Mouse (Mus musculus): ENCODE measurements around the gene Isoc2a.

Isoc2a gene

DNA sequence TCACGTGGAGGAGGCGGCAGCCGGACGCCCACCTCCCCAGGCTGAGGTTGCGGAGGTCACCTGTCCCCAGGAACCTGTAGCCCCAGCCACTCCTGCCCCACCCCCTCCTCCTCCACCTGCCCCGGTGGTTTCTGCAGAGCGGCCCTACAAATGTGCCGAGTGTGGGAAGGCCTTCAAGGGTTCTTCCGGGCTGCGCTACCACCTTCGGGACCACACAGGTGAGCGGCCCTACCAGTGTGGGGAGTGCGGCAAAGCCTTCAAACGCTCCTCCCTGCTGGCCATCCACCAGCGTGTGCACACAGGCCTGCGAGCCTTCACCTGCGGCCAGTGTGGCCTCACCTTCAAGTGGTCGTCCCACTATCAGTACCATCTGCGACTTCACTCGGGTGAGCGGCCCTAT, 43.0 kb downstream of the Isoc2a start:
- no peak for DNase-seq

- DNase-seq, result no peak
Observed at GRCm38 (mm10) chr7:4920496-4920895, 43.5 kb downstream of the Isoc2a start.

DNA sequence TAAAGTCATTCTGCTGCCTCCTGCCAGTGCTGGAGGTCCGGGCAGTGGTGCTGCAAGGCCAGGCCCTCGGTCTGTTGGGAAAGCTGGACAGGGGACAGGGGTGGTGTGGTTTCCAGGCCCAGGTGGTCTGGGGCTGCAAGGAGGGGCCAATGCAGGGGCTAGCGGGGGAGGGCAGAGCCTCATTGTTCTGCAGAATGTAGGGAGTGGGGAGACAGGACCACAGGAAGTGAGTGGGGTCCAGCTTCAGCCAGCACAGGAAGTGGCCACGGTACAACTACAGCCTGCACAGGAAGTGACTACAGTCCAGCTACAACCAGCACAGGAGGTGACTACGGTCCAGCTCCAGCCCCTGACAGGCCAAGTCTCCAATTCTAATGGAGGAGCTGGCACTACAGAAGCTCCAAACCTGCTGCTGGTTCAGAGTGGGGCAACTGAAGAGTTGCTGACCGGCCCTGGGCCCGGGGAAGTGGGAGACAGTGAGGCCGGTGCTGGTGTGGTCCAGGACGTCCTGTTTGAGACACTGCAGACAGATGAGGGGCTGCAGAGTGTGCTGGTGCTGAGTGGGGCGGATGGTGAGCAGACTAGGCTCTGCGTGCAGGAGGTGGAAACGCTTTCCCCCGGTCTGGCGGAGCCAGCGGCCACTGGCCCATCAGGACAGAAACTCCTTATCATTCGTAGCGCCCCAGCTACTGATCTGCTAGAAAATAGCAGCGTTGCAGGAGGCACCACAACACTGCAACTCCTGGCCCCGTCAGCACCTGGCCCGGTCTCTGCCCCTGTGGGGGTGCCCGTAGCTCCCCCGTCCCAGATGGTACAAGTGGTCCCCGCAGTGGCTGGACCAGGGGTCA, 44.2 kb downstream of the Isoc2a start:
- DNase-seq, result peak; percentile 54

GRCm38 (mm10) chr7:4921824-4922482, 45.0 kb downstream of the Isoc2a start, which contains the start of gene Nat14:
Nat14 (plus strand) TSS chr7:4922028.
- no peak for DNase-seq

DNA sequence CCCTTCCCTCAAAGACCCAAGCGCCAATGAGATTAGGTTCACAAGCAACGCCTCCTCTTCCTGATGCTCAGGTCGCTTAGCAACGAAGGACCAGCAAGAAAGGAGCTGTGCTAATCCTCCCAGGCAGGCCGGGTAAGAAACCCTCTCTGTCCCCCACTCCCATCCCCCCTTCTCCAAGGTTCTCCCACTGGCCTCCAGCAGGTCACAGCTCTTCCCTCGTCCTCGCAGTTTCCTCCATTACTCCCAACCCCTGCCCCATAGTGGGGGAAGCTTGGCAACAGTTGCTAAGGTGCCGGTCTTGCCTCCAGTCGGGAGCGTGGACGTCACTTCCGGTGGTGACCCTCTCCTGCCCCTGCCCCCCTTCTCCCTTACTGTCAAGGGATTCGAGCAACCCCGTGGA, 45.6 kb downstream of the Isoc2a start:
- DNase-seq, result peak; percentile 87

DNA sequence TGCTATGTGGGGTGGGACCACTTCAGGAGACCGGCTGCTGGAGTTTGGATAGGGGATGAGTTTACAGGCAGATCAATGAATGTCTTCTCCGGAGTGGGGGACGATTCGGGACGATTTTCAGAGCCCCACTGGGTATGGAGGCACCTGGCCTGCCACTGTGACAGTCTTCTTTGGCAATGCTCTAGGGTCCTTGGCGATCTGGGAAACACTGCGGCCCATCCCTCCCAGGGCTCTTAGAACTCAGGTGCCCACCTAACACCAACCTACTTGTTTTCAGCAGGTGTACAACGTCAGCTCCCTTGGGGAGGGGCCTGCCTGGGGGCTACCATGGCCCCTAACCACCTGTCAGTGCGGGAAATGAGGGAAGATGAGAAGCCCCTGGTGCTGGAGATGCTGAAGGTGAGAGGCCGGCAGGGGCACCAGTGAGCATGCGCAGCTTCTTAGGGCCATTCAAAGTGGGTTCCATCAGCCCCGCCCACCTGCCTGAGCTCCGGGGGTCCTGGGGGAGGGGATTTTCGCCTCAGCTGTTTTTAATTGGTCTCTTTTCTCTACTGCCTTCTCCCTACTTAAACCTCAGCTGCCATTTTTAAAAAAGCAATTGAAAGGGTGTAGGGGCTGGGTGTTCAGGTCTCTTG, 46.1 kb downstream of the Isoc2a start:
- DNase-seq, result peak; percentile 73

DNA sequence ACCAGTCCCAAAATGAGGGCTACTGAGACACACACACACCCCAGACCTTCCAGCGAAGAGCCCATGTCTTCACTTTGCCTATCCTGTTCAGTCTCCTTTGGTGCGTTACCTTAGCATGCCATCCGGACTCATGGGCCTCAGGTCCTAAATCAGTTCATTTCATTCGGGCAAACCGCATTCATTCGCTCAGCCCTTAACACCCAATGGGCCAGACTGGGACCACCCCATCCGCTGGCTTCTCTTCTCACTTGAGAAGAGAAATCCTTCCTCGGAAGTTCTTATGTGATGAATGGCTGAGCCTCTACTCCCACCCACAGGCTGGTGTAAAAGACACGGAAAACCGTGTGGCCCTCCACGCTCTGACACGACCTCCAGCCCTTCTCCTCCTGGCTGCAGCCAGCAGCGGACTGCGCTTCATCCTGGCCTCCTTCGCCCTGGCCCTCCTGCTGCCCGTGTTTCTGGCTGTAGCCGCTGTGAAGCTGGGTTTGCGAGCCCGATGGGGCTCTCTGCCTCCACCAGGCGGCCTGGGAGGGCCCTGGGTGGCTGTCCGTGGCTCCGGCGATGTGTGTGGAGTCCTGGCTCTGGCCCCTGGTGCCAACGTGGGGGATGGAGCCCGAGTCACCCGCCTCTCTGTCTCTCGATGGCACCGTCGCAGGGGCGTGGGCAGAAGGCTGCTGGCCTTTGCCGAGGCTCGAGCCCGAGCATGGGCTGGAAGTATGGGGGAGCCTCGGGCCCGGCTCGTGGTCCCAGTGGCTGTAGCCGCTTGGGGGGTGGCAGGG, 46.8 kb downstream of the Isoc2a start:
- DNase-seq, result peak; percentile 71

DNA sequence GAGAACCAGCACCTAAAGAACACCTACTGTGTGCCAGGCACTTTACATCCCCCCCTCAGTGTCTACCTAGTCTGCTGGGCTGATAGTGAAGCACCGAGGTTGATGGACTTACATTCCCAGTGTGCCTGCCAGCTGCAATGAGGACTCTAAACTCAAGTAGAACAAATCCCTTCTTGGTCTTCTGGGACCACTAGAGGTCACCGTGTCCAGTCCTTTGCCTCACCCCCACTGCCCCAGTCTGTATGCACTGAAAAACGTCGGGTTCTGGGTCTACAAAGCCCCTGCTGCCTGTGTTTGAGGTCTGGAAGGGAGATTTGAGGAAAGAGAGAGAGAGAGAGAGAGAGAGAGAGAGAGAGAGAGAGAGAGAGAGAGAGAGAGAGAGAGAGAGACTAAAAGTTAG, 47.5 kb downstream of the Isoc2a start:
- DNase-seq, result no peak

DNA sequence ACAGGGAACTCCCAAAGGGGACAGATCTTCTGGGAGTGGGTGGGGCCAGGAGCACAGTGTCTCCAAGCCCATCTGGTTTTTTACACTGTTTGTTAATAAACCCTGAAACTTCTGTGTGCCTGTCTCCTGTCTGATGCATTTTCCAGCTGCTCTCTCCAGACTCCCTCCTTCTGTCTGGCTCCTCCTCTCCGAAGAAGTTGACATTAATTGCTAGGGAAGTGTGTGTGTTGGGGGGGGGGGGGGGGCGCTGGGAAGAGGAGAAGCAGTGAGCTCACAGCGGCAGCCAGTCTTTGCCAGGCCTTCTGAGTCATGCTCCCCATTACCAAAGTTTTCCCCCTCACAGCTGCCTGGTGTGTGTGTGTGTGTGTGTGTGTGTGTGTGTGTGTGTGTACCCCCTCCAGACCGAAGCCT, 47.9 kb downstream of the Isoc2a start:
- DNase-seq, result peak; percentile 57

DNA sequence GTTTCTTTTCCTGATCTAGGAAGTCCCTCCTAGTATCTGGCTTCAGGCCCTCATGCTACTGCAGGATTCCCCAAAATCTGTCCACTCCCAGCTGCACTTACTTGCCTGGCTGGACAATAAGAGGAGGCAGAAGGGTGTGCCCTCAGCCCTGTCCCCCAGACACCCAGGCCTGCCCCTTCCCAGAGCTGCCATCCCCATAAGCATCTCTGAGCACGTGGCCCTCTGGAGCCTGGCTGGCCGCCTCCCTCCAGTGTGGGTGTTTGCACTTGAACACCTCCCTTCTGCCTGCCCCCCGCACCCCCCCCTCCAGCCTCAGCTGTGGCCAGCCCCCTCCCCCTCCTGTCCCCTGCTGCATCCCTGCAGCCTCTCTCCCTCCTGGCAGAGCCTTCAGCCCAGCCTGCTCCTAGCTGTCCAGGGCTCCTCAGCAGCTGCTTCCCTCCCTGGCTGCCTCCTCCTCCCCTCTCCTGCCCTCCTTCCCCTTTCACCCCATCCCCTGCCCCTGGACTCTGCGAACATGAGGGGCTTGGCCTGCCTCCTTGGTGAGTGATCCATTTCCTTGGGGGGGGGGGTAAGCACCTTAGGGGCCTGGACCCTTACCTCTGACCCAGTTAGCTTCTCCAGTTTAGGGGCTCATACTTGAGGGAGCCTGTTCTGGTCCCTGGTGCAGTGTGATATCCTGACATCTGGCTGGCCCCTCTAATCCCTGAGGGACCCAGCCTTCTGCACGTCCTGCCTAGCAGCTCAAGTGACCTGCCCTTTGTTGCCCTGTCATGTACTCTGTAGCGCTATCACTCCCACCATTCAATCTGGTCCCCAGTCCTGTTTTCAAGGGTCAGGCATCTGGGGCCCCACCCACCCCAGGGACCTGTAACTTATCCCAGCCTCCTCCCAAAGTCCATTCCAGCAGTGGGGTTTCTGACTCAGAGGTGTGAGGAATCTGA, 48.8 kb downstream of the Isoc2a start, which contains the start of gene Ssc5d:
Ssc5d (plus strand) TSS at position 345 of the 941 bp plus-strand sequence.
- DNase-seq, result peak; percentile 74

DNA sequence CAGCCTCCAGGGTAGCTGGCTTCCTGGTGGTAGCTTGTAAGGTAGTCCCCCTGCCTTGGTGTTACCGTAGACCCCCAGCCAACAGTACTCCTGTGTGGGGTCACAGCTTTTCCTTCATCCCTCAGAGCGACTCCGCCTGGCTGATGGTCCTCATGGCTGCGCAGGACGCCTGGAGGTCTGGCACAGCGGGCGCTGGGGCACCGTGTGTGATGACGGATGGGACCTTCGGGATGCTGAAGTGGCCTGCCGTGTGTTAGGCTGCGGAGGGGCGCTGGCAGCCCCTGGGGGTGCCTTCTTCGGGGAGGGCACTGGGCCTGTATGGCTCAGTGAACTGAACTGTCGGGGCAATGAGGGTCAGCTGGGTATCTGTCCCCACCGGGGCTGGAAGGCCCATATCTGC, 49.9 kb downstream of the Isoc2a start:
- DNase-seq, result no peak

DNA sequence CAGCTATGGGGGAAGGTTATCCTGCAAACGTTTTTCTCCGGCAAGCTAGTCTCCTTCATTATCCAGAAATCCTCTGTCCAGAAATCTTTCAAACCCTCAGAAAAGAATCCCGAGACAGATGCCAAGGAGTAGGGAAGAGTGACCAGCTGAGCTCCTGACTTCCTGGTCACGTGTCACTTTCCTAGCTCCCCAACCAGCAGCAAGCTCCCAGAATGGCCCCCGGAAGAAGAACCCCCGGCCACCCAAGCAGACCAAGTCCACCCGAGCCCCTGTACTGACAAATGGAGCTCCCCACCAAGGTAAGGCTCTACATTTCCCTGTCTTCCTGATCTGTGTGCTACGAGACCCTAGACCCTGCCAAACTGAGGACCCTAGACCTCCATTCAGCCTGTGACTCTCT, 50.8 kb downstream of the Isoc2a start:
- DNase-seq, result peak; percentile 45

DNA sequence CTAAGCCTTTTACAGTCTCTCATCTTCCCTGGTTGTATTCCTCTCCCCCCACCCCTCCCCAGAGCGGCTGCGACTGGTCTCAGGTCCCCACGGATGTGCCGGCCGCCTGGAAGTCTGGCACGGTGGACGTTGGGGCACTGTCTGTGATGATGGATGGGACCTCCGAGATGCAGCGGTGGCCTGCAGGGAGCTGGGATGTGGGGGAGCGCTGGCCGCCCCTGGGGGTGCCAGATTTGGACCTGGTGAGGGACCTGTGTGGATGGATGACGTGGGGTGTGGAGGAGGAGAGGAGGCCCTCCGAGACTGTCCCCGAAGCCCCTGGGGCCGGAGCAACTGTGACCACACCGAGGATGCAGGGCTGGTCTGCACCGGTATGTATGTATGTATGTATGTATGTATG, 51.4 kb downstream of the Isoc2a start:
- no peak for DNase-seq

DNA sequence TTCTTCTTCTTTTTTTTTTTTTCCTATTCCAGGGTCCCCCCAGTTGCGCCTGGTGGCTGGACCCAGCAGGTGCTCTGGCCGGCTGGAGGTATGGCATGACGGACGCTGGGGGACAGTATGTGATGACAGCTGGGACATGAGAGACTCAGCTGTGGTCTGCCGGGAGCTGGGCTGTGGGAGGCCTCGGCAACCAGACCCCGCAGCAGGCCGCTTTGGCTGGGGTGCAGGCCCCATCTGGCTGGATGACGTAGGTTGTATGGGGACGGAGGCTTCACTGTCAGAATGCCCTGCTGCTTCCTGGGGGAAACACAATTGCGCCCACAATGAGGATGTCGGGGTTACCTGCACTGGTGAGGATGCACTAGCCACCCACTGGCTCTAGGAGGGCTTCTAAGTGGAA, 56.1 kb downstream of the Isoc2a start:
- DNase-seq, result no peak

DNA sequence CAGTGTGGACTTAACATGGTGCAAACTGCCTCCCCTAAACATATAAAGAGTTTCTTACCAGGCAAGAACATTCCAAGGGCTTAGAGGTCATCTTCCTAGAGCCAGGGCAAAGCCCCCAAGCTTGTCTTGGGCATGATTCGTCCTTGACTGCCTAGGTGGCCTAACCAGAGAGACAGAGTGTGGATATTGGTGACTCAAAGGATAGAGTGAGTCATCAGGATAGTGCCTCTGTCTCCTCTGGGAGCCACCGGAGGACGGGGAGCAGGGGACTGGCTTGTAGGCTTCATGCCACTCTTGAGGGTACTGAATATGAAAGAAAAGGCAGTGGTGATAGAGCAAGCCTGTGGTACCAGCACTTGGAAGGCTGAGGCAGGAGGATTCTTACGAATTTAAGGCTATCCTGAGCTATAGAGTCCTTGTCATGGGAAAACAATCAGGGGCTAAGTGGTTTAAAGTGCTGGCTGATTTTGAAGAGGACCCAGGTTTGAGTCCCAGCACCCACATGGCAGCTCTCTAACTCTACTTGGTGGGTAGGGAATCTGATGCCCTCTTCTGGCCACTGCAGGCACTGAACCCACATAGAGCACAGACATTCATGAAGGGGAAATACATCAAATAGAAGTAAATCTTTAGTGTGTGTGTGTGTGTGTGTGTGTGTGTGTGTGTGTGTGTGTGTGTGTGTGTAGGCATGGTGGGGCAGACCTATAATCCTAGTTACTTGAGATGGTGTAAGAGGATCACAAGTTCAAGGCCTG, 57.4 kb downstream of the Isoc2a start:
- no peak for DNase-seq

DNA sequence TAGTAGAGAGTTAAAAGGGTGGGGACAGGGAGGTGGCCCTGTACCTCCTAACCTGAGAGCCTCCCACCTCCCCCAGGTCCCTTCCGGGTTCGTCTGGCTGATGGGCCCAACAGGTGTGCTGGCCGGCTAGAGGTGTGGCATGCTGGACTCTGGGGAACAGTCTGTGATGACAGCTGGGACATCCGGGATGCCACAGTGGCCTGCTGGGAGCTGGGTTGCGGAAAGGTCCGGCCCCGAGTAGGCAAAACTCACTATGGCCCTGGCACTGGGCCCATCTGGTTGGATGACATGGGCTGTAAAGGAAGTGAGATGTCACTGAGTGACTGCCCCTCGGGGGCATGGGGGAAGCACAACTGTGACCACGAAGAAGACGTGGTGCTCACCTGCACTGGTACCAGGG, 59.9 kb downstream of the Isoc2a start:
- no peak for DNase-seq

DNA sequence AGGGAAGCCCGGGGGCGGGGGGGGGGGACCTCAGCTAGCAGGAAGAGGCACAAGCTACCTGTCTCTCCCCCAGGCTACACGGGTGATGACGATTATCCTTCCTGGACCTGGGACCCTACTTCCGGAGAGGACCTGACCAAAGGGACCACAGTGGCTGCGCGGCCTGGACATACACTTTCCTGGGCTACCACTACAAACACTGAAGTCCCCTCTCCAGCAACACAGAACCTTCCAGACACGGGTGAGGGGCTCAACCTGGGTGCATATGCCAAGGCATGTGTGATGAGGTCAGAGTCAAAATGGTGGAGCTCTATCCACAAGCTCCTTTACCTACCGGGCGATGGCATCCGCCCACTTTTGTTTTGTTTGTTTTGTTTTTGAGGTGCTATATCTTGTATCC, 60.4 kb downstream of the Isoc2a start:
- DNase-seq, result no peak

- peak; percentile 86 for DNase-seq
Observed at GRCm38 (mm10) chr7:4938456-4938855, 61.5 kb downstream of the Isoc2a start.

DNA sequence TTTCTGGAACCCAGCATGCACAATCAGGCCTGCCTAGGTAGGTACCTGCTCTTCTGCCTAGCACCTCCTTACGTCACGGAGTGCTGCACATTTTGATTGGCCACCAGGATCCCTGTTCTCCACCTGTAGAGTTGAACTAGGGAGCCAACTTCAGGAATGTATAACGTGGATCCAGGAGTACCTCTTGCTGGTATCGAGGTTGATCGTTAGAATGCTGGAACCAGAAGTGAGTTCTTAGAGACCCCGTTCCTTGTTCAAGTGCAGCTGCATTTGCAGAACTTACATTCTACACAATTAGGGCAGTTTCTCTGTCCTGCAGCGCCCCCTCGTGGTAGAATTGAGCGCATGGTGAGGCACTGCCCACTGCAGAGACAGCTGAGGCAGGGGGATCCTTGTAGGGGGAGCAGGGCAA, 63.1 kb downstream of the Isoc2a start:
- peak; percentile 91 for DNase-seq

DNA sequence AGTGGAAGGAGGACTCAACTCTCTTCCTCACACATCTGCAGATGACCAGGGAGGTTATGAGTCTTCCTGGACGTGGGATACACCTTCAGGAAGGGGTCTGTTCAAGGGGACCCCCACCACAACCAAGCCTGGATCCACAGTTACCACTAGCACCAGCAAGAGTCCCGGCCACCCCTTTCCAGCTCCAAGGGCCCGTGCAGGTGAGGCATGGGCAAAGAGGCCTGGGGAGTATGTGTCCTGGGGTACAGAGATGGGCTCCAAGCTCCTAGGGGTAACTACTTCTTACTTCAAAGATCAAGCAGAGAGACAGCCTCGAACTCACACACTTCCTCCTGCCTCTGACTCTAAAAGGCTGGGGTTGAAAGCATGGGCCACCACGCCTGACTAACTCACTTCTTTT, 65.7 kb downstream of the Isoc2a start:
- no peak for DNase-seq

DNA sequence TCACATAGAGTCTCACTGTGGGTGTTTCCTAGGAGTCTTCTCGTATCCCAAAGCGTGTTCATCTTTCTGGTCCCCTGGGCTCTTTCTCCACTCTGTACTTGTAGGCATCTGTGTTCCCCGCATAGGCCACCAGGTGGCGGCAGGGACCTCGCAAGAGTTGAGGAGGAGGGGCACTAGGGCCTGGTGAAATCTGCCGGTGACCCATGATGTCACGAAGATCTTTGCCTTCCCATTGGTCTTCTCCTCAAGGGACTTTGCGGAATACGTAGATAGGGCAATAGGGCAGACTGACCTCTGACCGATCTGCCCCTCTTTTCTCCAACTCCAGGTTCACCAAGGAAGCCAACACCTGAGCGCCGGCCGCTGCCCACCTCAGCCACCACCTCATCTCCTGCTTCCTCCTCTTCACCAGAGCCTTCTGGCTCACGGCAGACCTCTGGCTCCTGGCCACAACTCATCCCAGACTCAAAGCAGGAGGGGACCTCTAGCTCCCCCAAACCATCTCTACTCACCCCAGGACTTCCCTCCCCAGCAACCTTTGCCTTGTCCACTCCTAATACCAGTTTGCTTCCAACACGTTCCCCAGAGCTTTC, 66.4 kb downstream of the Isoc2a start:
- DNase-seq, result peak; percentile 95
